Mouse (Mus musculus) frontal cortex, postnatal 25 days (tissue): ENCODE measurements around the gene Rasgrf2.
A peak's percentile ranks its signal among the peaks of the same experiment; 100 is the strongest.
"Not testable (repeated sequence)": the region's sequence is repeated elsewhere in the genome, so short reads cannot be mapped to it uniquely, and the experiment has no call there.

ENCODE experiments used
- DNase-seq, 2 experiments: peaks; one replicate each; pipeline ENCODE4 v3.0.0; 2022; ENCODE audit warnings: low spot score in 2 of 2

Rasgrf2 gene

DNA sequence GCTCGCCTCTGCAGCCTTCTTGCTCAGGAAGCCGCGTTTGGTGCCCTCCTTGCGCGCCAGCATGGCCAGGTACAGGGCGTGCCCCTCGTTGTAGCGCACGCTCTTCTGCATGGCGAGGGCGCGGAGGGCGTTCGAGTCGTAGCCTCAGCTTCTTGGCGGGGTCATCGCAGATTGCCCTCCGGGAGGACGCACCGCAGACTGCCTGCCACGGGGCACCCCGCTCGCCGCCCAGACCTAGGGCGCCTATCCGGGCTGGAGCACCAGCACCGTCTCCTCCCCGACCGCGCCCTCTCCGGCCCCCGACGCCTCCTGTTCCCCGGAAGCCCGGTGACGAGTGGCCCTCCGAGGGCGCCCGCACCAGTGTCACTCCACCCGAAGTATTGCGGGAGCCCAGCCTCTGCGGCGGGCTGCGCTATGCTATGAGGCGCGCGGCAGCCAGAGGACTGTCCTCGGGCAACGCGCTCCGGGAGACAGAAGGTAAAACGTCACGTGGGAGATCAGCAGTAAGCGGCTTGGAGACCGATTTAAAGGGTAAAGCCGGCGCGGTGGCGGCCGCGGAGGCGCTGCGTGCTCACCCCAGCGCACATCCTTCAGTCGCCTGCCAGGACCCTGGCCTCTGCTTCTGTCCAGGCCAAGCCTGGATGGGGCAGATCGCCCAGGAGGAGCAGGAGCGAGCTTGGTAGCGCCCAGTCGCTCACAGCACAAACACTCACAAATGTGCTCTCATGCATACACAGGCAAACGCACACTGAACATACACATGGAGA is at the start of gene Rasgrf2:
Gene Rasgrf2 (minus strand): TSS at position 273 of the 767 bp plus-strand sequence.
- peak; percentile 40 to 42 for DNase-seq

DNA sequence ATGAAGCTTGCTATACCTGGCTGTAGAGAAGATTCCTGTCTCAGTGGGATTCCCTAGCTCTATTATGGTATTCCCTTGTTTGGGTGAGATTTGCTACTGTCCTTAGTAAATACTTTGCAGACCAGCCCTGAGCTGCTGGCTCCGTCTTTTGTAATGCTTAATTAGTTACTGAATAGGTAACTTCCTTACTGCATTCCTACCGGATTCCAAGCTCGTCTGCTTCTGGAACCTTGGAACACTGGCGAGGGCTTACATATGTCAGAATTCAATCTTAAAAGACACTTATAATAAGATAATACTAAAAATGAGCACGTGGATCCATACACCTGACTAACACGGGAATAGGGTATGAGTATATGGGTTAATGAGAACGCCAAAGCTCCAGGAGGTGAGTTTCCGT is 41.2 kb upstream of the Rasgrf2 start:
- DNase-seq = not testable (repeated sequence)

DNA sequence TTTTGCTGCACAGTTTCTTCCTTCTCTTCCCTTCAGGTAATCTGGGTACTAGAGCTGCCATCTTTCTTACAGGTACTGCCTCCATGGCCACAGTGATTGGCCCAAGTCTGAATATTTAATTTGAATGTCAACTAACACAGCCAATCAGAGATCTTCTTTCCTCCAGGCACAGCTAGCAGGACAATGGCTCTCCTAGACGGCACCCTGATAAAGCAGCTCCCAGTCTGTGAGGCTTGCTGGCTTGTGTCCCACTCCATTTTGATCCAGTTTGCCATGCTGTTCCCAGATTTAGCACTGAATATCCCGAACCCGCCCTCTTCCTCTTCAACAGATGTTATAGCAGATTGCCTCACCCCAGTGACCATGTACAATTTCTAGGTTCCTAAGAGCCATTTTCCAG is 19.1 kb upstream of the Rasgrf2 start:
- DNase-seq = no peak

DNA sequence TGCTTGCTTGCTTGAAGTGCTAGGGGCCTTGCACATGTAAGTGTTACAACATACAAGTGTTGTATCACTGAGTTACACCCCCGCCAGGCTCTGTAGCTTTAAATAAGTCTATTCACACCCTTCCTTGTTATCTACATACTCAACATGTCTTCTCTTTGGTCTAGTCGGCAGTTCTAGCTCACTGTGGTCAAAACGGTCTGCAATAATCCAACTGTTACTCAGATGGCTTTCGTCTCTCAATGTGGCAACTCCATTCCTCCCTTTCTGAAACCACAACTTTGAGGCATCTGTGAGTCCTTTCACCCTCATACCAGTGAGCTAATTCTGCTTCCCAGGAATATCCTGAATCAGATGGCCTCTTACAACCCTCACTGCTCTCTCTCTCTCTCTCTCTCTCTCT is 17.4 kb upstream of the Rasgrf2 start:
- DNase-seq = no peak

DNA sequence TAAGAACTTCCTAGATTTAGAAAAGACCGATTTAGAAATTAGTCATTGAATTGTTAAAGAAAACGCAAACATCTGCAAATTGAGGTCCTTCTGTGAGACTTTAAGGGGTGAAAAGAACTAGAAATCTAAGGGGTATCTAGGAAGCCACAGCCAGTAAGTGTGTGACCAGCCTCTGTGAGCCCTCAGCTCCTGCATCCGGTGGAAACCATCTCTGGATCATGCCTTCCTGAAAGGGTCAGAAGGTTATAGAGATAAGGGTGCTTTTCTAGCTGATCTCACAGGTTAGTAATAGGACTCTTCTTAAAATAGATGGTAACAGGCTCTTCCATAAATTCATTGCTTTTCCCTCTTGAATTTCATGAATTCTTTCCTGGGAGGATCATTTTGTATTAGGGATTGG is 3.3 kb upstream of the Rasgrf2 start:
- no peak for DNase-seq

DNA sequence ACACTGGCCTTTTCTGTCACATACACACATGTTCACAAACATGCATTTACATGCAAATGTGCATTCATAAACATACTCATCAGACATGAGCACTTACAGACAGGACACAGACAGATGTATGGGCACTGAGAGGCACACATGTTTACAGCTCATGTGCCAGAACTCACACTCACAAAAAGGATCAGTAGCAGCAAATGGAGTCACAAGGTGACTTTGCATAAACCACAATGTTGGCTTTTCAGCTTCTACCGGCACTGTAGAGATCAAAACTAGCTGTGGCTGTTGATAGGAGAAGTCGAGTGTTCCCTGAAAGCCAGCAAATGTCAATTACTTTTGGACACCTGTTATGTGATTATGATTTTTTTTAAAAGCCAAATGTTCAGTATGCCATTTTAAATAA is 1.1 kb upstream of the Rasgrf2 start:
- DNase-seq = no peak

DNA sequence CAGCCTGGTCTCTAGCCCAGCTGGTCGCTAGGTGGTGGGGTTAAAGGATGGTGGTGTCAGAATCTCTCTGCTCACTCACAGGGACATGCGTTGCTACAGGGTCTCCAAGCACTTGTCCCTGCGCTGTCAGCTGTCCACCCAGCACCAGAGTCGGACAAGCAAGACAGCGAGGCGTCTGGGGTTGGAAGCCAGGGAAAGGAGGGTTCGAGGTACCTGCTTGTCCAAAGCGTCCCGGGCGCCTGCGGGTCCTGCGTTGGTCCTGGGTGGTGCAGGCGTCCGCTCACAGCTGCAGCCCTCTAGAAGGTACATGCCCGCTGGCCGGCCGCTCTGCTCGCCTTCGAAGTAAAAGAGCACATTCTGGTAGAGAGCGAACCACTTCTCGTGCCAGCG is 467 bp downstream of the Rasgrf2 start:
- DNase-seq = peak in 1 of 2 experiments; percentile 8

DNA sequence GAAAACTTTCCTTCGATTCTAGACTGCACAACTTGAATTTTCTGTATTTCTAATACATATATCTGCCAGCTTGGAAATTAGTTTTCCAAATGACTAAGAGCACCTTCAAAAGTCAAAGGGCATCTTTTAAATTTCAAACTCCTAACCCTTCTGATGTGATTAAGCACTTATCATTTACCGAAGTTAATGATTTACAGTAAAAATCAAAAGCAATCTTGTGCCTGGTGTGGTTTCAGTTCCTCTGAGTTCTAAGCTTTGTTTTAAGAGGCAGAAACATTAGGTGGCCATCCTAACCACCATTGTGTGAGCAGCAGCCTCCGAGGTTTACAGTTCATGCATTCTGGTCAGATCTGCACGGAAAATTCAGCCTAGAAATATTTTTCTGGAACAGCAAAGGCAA is 1.6 kb downstream of the Rasgrf2 start:
- DNase-seq = no peak

DNA sequence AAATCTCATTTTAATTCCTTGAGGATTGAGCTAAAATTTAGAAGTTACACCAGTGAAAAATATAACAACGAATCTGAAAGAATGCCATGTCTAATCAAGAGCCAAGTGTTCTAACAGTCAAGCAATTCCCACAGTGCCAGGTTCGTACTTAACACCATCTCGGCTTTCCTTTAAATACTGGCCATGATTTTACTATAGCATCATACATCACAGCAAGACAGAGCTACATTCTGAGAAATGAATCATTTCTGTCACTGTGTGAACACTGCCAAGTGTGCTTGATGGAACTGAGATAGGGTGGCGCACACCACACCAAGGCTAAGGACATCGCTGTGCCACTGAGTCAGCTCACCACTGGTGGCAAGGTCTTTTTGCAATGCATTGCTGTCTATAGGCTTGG is 5.6 kb downstream of the Rasgrf2 start:
- DNase-seq = no peak

DNA sequence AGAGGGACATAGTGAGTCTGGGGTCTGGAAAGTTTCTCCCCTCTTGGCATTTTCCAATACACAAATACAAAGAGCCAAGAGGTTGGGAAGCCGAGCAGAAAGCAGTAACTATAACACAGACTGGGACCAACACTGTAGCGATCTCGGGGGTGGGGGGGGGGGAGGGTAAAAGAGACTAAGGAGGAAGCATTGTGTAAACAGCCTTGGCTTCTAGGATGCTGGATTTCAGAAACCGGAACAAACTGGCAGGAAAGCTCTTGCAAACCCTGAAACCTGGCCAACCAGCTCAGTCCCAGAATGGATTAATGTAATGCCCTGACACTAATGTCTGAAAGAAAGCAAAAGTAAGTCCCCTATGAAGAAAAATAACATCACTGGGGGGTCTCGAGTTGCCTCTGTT is 11.8 kb downstream of the Rasgrf2 start:
- DNase-seq = no peak

DNA sequence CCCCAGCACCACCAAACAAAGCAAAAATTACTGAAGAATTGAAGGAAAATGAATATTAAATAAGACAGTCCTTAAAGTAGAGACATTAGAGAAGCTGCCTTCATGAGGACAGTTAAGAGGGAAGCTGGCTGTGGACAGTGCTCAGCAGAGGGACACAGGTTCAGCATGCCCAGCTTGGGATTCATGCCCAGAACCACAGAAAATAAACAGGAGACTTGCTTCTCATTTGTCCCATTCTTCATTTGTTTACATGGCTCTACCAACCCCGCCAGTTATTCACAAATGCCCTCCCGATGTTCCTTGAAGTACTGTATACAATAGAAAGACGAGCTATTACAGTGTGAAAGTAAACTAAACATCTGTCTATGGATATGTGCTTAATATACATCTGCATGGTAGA is 17.4 kb downstream of the Rasgrf2 start:
- no peak for DNase-seq

DNA sequence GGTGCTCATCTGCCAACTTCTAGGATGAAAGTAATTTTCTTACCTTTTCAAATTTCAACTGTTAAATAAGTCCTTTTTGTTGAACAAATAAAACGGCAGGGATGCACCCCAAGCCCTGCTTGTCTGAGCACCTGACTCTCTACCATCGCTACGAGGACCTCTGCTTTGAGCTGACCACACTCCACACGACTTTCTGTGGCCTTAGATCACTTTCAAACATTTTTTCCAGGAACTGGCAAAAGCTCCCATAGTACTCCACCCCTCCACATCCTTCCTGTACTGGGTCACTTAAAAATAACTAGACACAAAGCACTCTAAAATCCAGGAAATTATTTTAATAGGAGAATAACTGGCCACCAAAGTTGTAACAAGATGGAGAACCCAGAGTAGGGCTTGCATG is 23.2 kb downstream of the Rasgrf2 start:
- DNase-seq = no peak

DNA sequence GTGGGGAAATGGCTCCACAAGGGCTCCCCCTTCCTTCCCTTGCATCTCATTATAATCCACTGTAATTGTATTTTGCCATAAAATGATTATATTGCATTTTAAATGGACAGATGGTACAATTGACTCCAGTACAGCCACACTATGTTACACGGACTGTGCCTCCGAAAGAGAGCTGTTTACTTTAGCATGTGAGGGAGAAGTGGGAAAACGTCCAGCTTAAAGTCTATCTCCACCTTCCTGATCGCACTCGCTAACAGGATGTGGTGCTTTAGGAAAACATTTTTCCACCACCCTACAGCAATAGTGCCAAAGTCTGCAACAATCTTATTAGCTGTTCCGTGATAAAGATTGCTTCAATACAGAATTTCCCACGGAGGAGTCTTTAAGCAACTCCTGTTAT is 27.2 kb downstream of the Rasgrf2 start:
- DNase-seq = no peak

DNA sequence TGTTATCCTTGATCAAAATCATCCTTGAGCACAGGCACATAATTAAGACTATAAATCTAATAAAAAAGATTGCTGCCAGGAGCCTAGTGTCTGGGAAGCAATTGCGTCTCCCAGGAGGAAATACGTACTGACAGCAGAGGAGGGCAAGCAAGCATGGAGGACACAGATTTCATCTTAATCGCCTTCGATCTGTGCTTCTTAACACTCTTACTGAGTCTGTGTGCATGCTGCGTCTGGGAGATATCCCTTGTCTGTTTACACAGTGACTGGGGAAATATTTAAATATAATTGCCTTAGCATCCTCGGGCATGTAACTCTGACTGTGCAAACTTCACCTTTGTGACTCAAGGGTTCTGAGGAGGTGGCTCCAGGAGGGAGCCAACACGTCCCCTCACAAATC is 33.0 kb downstream of the Rasgrf2 start:
- no peak for DNase-seq

DNA sequence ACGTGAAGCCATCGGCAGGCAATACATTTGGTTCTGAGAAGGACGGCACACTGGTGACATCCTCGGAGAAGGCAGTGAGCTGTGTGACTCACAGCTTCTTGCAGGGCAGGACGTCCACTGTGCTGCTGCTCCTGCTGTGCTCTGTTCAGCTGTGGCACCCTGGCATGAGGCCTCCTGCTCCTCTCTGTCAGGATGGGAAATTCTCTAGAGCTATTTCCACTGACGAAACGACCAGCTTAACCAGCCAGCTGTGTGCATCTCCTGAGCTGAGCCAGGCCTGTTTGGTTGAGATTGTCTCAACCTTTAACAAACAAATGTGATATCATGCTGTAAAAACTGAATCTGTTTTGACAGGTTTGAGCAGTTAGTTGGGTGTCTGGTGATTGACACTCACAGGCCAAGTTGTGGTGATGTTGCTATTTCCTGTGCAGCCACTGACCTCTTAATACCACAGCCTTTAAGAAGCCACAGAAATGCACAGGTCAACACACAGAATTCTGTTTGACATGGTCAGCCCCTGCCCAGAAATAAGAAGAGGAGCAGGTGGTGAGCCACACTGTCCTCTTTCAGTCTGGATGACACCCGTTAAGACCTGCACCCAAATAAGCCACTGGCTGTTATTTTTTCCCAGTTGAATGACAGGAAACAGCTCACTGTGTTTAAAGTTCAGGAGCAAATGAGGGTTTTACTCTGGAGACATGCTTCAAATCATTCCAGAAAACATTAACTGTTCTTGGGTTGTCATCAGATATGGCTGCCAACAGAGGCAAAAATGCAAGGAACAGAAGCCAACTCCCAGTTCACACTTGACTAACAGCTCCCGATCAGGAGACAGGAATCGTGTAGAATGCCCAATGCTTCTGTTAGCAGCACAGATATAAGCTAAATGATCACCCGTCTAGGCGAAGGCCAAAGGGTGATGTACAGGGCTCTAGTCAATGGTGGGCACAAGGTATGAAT is 36.0 kb downstream of the Rasgrf2 start:
- DNase-seq = no peak

DNA sequence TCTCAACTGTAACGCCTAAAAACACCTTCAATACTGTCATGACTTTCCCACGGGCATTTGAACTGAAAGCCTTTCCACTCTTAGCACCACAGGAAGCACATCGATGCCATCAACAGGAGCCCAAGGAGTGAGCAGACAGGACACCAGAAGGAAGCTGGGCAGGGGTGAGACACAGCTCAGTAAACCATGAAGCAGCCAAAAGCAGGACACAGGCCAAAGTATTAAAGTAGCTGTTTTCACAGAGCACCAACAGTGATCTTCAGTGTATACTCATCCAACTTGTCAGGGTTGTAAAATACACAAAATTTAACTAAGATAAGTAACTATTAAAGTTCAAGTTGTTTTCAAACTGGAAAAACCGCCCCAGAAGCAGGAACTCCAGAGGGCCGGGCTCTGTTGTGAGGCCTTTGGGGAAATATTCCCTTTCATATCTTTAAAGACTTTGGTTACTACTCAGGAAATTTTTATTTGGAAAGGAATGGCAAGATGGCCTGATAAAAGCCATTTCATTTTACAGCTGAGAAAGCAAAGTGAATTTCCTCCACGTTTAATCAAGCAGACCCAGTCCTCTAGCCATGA is 37.7 kb downstream of the Rasgrf2 start:
- no peak for DNase-seq

DNA sequence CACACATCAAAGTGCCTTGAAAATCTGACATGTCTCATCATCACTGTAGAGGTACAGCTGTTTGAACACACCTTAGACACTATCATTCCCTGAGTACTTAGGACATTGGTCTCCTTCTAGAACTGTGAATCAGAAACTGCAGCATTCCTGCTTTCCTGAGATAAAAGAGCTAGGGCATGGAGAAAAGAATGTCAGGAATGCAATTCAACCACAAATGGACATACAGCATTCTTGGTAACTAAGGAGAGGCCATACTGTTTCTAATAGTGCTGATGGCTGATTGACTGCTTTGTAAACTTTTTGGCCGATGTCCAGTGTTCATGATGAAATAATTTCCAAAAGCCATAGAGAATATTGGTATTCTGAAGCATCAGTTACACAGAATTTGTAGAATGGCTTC is 58.3 kb downstream of the Rasgrf2 start:
- no peak for DNase-seq

DNA sequence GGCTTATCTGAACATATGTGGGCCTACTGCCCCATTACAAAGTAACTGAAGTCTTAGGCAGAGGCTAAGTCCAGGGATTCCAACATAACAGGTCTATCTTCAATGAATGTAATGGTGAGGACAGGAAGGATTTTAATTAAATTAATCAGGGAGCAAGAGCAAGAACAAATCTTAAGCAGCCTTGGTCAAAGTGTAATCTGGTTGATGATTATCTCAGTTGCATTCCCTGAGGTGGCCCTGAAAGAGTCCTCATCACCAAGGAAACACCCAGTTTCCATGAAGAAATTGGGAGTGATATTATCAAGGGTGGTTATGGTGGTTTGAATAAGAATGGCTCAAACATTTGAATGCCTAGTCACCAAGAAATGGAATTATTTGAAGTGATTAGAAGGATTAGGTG is 62.8 kb downstream of the Rasgrf2 start:
- no peak for DNase-seq

DNA sequence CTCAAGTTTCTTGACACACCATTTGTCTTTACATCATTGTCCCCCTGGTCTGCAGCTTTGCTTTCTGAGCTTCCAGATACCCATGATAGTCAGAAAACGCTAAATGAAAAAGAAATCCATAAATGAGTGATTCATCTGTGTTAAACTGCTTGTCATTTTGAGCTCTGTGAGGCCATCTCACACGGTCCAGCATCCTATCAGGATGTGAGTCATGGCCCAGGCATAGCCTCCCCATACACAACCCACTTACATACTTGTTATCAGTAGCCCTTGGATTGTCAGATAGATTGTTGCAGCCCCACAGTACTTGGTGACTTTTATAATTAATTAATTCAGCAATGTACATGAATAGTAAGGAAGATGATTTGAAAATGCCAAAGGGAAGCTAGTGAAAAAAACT is 63.6 kb downstream of the Rasgrf2 start:
- no peak for DNase-seq

DNA sequence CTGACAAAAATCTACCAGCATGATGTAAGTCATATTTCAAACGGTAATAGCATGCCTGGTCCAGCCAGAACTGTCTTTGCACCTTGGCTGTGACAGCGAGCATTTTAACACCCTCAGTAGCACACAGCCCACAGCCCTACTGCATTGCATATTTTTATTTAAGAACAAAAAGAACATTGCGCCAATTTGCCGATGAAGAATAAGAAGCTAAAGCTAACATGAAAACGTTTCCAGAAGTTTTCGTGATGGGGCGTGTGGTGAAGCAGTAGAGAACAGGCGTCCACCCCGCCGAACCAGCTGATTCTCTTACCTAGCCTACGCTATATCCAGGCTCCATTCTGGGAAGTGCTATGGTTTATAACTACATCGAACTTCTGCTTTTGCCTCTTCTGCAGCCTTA is 77.7 kb downstream of the Rasgrf2 start:
- no peak for DNase-seq

DNA sequence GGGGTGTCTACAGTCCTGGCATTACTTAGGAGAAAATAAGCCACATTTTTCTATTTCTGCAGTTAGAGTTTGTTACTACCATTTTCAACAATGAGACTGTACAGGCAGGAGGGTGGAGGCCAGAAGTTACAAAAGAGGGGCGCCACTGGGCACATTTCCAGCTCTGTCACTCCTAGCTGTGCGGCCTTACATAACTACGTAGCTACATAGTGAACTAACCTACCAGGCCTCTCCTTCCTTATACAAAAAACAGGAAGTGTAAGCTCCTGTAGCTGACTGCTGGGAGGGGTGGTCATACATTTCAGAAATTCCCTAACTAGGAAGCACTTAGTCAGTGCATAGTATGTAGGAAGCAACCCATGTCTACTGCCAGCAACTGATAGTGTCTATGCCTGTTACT is 78.5 kb downstream of the Rasgrf2 start:
- DNase-seq = no peak

DNA sequence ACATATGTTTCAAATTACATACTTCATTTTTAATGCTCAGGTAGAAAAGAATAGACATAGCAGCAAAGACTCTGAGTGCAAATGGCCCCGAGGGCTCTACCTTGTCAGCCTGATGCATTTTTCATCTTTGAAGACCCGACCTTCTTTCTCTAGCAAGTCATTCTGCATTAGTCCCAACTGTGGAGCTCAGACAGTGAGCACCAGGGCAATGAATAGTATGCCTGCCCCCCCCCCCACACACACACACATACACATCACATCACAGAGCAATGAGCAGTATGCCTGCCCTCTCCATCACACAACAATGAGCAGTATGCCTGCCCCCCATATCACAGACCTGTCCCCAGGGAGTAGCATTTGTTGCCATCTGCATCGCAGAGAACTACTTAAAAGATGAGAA is 80.2 kb downstream of the Rasgrf2 start:
- DNase-seq = no peak
